Mouse (Mus musculus) left cerebral cortex, postnatal 14 days (tissue): ENCODE measurements at regions not wholly inside any gene's neighbourhood (a gene's known extent, or its start where the extent isn't known, plus 50 kb on each side); places are given as distances from the start of the nearest gene placed in this dataset.

ENCODE experiments used
- DNase-seq, 2 experiments: peaks; one replicate each; pipeline ENCODE4 v3.0.0; 2021 to 2022; ENCODE audit warnings: low spot score in 2 of 2, mixed read lengths in 1 of 2
- intact Hi-C: fragments of 180-260 bp; cut with DNase I; formaldehyde crosslinking; loops from one replicate; pipeline ENCODE4 v1.15.1; 2025

- intact Hi-C loops, result no loop called here
- DNase-seq, result no peak
Measured at GRCm38 (mm10) chr10:8969586-8969985, 83.7 kb upstream of the Sash1 start.

- intact Hi-C loops, result no loop called here
- DNase-seq, result no peak
Measured at GRCm38 (mm10) chr10:8969016-8969415, 83.1 kb upstream of the Sash1 start.

GRCm38 (mm10) chr10:8968276-8968923 lies 82.5 kb upstream of the Sash1 start:
- peak in 1 of 2 experiments; percentile 31 for DNase-seq
- intact Hi-C loops, result no loop called here

DNA sequence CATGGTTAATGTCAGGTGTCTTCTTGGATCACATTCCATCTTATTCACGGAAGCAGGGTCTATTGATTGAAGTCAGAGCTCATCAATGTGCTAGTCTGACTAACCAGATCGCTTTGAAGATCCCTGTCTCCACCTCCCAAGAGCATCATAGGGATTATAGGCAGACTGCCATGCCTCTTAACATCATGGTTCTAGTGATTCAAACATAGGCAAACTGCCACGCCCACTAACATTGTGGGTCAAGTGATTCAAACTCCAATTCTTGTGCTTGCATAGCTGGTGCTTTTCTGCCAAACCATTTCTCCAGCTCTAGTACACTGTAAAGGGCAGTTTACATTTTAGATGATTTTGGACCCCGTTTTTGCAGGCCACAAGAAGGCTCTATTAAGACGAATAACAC lies 77.1 kb upstream of the Sash1 start:
- intact Hi-C loops, result no loop called here
- DNase-seq, result no peak

DNA sequence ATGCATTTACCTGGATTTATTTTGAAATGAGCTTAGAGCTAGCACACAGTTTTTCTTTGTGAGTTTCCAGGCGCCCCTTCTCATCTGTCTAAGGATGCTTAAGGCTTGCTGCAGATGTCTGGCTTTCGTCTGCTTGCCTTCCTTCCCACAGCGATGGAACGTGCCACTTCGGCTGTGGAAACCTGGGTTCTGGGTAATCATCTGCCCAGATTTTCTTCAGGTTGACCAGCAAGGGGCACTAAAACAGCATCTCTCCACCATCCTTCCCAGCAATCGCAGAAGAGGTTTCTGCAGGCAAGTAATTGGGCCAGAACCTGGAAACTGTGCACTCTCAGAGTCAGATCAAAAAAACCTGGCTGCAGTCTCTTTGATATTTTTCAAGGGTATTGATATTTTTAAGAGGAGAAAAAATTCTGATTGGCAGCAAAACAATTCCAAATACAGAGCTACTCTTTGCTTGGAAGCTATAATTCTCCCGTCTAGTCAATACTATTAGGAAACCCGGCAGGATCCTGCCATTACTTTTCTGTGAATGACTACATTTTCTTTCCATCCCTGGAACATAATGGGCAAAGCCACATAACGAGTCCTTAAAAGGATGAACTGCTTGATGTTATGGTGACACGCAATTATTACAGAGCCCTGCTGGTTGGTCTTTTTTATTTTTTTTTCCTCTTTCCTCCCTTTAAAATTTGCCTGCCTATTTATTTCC lies 75.2 kb upstream of the Sash1 start:
- intact Hi-C loops, result no loop called here
- no peak for DNase-seq

- DNase-seq, result no peak
- intact Hi-C loops, result no loop called here
Measured at GRCm38 (mm10) chr10:8960275-8960960, 74.5 kb upstream of the Sash1 start.

GRCm38 (mm10) chr10:8955499-8956211 lies 69.8 kb upstream of the Sash1 start:
- no peak for DNase-seq
- intact Hi-C loops, result no loop called here

GRCm38 (mm10) chr10:8954003-8954402 lies 68.1 kb upstream of the Sash1 start:
- intact Hi-C loops, result no loop called here
- DNase-seq, result no peak

- no peak for DNase-seq
- intact Hi-C loops, result no loop called here
Measured at GRCm38 (mm10) chr10:8952922-8953321, 67.1 kb upstream of the Sash1 start.

DNA sequence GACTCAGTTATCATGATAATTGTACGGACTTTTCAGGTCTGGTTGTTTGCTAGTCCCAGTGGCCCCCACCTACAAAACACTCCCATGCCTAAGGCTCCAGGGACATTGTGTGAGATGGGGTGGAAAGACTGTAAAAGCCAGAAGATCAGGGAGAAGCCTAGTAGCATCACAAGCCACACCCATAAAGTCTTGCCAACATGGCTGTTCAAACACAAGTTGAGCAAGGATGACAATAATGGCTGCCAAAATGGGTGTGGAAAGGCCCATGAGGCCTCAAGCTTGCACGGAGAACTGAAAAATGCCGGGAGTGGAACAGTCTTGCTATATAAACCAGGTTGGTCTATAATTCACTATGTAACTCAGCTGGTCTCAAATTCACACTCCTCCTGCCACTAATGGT lies 66.1 kb upstream of the Sash1 start:
- no peak for DNase-seq
- intact Hi-C loops, result no loop called here

GRCm38 (mm10) chr10:8951236-8951825 lies 65.5 kb upstream of the Sash1 start:
- no peak for DNase-seq
- intact Hi-C loops, result no loop called here

DNA sequence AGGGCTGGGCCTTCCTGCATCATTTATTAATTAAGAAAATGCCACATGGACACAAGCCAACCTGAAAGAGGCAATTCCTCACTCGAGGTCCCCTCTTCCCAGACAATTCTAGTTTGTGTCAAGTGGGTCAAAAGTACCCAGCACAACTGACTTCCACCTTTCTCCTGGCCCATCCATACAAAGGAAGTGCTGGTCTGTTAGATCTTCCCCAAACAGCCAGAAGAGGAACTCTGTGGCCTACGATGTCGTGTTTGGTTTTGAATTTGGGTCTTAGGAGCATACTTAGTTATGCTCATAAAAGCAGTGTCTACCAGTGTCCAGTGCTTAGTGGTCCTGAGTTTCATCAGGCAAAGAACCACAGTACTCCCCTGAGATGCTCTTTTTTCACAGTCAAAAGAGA lies 62.4 kb upstream of the Sash1 start:
- no peak for DNase-seq
- intact Hi-C loops, result no loop called here

GRCm38 (mm10) chr10:8945195-8945751 lies 59.4 kb upstream of the Sash1 start:
- intact Hi-C loops, result no loop called here
- DNase-seq, result no peak

DNA sequence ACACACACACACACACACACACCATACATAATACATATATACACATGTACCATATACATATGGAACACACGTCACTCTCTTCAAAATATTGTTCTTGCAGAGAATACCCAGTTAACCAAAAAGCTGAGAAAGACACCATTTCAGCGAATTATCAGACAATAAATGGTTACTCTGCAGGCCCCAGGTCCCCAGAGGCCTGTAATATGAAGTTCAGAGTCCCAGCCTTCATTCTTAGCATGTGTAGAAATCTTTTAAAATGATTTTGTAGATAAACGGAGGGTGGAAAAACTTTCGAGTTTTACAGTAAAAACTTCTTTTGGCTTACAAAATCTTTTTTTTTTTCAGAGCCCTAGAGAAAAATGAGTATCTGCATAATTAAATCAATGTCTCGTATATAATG lies 58.7 kb upstream of the Sash1 start:
- no peak for DNase-seq
- intact Hi-C loops, result no loop called here

DNA sequence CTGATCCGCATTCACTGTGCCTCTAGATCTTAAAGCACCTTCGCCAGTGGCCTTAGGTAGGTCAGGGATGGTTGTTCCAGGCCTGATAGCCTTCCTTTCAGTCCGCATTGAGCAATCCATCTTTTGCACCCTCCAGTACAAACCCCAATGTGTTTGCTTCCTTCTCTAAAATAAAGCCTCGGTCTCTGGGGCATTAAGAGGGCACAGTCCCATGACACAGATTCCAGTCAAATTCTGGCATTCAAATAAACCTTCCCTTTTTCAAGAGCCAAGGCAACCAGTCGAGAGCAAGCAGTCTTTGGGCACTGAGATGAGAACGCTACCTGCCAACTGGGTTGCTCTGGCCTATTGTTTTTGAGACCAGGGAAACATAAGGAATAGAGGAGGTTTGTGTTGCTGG lies 57.8 kb upstream of the Sash1 start:
- intact Hi-C loops, result no loop called here
- DNase-seq, result peak in 1 of 2 experiments; percentile 41

DNA sequence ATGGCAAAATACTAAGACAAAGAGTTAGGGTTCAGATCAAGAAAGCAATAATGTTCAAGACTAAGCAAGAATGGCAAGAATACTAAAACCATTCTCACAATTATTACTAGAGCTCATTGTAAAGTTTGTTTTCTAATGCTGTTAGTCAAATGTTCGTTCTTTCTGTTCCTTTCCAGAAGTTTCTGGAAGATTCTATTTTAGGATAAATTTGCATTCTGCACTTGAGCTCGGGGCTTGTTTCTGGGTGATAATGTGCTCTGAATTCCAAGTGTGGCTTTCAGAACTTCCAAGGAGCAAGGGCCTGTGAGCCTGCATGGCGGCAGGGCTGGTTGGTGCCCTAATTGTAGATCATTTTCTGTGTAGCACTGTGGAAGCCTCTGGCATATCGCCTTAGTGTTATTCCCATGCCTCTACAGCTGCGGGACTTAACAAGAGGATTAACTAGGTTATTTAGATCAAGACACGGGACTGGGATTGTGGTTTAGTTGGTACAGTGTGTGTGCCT lies 57.1 kb upstream of the Sash1 start:
- intact Hi-C loops, result no loop called here
- peak in 1 of 2 experiments; percentile 36 for DNase-seq

DNA sequence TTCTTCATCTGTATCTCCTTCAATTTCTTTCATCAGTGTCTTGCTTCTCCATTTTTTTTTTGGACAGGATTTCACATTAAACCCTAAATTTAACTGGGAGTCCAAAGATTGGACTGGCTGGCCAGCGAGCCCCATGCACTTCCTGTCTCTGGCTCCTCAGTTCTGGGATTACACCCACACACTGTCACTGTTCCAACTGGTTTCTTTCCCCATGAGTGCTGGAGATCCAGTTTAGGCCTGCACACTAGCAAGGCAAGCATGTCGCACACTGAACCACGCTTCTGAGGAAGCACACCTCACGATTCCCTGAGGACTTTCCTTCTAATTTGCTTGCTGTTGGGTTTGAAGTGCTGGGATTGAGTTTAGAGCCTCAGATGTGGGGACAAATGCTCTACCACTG lies 50.5 kb upstream of the Sash1 start:
- DNase-seq, result no peak
- intact Hi-C loops, result no loop called here
